Mouse (Mus musculus): ENCODE measurements around the gene Kdm3a.

Gene Kdm3a

DNA sequence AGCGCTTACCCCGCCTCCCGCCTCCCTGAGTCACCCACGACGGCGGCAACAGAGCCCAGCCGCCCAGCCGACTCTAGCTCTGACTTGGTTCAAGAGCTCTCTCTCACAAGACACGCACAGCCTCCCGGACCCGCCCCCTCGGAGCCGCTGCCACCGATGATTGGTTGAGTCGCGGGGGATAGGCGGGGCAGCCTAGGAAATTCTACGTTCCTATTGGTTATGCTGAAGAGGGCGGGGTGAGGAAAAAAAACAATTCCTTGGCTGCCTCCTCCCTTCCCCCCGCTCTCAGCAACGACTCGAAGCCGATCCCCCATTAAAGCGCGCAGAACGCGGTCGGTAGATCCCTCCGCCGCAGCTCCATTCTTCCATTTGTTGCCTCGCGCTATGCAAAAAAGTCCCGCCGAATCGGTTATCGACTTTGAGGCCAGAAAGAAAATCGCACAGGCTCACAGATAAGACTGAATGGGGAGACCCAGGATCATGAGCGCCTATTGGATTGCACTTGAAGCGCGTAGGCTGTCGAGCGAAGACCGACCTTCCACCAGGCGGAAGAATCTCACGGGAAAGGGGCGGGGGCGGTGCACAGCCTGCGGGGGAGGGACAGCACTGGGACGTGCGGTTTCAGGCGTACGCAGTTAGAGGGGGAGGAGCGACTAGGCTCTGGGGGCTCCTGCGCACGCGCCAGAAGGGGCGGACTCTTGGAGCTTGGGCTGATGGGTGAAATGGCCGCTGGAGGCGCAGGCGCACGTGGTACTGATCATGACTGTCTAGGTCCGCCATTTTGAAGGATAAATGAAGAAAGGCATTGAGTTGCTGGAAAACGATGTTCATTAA, at the start of gene Kdm3a:
Kdm3a (minus strand) TSS at position 162 of the 834 bp plus-strand sequence.
- DNase-seq: peak; percentile 100

DNA sequence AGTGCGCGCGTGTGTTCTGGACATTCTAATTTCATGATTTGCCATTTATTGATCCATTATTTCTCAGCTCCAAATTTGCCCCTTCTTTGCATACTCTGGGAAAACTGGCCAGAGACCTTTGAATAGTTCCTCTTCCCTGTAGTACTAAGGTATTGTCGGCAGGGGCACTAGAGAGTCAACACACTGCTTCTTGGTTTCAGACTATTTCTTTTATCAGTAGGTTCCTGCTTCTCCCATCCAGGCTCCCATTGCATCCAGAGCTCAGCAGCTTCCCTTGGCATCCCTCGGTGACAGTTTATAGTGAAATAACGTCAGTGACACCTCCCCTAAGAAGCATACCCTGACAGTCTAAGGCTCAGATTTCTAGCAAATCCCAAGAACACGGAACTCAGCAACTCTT, 46.1 kb upstream of the Kdm3a start:
- DNase-seq: no peak

DNA sequence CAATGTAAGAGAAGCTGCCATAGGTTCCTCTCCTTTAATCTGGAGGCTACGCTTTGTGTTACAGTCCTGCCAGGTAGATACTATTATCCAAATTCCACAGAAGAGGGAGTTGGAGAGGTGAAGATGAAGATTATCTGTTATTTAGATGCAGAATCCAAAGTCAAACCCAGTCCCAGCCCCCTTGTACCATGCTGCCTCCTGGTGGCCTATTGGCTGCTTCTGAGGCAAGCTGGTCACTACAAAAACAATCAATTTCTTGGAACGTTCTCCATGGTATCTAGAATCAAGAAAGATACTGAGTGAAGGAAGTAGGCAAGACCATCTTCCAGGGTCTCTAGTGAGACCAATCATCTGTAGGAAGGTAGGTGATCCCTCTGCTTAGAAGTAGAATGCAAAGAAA, 40.4 kb upstream of the Kdm3a start:
- DNase-seq: no peak

DNA sequence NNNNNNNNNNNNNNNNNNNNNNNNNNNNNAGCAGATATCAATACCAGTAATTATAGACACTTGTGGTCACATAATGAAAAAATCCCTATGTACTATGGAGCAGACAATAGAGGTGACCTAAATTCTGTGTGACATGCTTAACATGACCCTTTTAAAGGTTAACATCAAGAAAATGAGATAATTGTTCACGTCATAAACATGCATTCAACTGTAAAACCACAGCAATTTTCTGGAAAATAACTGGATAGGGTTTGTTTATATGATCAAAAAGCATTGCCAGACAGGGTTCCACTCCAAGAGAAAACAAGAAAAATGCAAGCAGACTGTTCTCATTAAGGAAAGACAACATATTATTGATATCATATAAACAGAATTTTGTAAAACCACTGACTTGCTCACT, 31.7 kb upstream of the Kdm3a start:
- peak; percentile 34 for DNase-seq

DNA sequence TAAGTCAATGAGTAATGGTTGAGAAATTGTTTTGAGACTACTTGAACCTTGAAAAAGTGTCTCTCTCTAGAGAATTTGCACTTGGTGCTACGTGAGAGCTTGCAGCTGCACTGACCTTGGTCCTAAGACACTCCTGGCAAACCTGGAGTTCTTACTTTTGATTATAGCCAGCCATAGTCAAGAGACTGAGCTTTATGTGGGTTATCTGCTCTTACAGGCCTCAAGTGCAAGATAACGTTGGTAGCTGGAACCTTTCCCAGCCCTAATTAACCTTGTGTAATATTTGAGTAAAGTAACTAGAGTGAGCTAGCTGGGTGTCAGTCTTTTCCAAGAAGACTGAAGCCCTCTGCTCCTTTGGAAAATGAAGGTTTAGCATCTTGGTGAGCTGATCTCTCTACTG, 25.5 kb upstream of the Kdm3a start:
- no peak for DNase-seq

DNA sequence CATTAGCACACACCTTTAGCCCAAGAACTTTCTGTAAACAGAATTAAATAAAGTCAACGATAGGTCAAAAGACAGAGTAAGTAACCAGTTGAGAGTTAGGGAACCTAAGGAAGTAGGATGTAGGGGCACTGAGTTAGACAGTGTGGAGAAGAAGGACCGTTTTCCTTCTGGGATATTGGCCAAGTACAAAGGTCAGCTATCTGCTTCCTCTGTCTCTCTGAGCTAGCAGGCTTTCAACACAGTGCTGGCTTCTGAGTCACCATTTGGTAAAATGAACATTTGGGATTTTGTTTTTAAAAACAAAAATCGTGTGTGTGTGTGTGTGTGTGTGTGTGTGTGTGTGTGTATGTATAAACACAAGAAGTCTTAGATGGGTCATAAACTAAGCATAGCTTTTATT, 23.0 kb upstream of the Kdm3a start:
- DNase-seq: no peak

DNA sequence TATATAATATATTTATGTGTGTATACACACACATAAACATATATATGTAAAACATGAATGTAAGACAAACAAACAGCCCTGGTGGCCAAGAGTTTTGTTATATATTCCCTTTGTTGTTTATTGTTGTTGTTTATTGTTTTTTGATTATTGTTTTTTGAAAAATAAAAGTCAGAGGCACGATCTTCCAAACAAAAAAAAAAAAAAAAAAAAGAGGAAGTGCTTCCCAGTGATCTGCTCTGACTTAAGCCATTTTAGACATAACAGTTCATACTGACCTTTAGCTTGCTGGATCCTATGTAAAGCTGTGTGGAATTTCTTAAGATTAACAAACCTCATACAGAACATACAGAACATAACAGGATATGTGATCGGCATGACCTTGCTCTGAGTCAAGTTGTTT, 19.1 kb upstream of the Kdm3a start:
- DNase-seq: no peak

DNA sequence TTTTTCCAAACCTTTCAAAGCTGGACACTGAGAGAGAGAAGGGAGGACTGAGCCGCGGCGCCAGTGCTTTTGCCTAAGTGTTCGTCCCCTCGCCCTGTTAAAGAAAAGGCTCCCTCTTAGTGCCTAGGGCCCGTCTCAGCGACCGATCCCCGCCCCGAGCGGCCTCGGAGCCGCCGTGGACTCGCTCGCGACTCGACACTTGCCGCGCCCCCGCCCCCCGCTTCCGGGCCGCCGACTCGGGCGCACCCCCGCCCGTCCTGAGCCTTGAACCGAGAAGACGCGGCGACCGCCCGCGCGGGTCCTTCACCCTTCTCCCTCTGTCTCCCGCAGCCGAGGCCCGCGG, 333 bp downstream of the Kdm3a start:
- no peak for DNase-seq

DNA sequence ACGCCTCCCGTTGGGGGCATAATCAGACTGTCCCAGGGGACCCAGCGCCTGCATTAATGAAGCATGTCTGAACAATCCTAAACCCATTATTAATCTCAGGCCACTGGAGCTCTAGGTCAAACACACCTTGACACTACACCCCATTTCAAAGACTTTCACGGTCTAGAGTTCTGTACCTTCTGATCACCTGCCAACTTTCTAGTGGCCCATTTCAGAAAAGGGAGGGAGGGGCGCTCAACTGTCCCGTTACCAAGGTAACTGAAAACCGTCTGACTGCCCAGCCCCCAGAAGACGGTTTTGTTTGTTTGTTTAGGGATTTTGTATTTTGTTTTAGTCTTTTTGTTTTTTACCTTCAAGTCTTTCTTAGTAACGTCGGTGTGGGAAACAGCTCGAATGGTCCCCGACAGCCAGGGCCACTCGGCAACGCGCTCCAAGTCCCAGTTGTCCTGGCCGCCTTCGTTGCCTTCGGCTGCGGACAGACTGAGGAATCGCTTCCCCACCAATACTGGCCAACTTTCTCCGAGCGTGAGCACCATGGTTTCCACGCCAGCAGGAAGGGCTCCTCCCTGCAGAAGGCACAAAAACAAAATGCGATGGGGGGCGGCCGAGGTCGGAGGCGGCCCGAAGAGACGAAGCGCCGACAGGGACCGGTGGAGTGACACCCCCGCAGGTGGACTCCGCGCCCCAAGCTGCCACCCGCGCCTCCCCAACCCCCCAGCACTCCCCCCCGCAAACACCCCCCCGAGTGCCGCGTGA, 906 bp downstream of the Kdm3a start:
- DNase-seq: peak; percentile 42

DNA sequence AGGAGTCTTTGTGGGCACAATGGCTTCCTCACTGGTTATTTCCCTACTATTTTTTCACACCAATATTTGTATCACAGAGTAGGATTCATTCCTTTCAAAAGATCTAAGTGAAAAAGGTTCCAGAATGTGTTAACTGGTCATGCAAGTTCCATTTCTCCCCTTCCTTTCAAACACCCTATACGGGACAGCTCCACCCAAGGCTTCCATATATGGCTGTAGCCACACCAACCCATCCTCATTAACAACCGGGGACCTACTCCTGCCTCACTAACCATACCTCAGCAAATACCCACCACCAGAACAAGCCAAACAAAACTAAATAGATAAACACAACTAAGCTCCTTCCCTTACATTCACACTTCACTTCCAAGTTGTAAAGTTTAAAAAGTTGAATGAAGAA, 1.6 kb downstream of the Kdm3a start:
- DNase-seq: no peak

DNA sequence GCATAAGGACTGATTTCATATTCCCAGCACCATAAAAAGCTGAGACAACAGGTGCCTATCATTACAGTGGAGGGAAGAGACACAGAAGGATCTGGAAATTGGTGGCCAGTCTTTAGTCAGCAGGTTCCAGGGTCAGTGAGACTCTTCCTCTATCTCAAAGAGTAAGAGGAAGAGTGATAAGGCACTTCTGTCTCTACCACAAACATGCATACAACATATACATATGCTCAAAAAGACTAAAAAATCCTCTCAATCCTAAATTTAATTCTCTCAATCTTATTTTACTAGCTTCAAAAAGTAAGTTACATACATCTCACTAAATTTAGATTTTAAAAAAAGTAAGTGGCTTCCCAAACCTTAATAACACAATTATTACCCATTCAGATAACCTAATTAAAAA, 5.5 kb downstream of the Kdm3a start:
- DNase-seq: no peak

DNA sequence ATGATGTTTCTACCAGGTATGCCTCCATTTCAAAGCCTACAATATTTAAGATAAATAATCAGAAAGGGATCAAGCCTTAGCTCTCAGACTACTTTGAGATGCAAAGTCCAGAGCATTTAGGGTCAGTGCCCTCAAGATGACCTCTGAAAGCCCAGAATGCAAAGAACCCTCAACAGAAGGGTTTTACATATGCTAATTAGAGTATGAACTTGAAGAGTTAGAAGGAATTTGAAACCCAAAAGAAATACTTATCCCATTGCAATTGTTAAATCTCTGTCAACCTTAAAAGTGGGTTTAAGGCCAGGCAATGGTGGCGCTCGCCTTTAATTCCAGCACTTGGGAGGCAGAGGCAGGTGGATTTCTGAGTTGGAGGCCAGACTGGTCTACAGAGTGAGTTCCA, 6.8 kb downstream of the Kdm3a start:
- DNase-seq: no peak

DNA sequence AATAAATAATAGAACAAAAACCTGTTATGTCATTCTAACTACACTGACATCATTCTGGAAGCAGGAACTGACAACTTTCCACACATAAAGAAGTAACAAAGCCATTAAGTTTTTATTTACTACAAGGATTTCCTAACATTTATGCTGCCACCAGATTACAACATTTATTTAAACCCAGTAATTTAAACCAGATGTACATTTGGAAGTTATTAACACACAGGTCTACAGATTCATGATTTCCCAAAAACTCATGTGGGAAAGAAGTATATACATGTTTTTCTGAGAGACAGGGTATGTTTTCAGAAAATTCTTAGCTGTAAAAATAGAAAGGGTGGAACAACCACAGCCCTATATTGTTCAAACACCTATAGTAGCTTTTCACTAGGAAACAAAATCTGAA, 8.1 kb downstream of the Kdm3a start:
- no peak for DNase-seq

DNA sequence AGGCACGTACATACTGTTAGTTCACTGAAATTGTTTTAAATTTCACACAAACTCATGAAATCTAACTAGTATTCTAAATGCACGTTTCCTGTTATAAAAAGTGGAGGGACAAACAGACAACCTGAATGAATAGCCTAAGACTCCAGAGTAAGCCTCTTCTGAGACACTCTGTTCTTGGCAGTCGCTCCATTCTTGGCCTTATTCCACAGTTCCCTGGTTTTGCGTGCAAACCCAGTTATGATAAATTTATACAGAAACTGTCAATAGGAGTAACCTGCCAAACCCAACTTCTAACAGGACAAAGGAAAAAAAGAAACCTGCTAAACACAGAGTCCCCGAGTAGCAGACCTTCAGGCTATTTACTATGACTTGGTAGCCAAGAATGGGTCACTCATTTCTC, 10.8 kb downstream of the Kdm3a start:
- DNase-seq: no peak

DNA sequence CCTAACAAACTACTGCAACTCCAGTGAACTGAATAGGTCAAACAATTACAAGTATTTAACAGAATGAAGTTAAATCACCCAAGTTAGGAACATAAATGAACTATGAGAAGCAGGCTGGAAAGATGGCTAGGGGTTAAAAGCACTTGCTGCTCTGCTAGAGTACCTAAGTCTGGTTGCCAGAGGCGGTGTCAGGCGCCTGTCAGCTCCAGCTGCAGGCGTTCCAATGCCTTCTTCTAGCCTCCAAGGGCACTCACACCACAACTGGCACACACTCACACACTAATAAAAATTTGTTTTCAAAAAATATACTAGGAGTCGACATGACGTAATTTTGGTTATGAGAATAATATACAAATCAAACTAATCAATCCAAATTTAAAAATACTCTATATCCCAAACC, 11.2 kb downstream of the Kdm3a start:
- no peak for DNase-seq

DNA sequence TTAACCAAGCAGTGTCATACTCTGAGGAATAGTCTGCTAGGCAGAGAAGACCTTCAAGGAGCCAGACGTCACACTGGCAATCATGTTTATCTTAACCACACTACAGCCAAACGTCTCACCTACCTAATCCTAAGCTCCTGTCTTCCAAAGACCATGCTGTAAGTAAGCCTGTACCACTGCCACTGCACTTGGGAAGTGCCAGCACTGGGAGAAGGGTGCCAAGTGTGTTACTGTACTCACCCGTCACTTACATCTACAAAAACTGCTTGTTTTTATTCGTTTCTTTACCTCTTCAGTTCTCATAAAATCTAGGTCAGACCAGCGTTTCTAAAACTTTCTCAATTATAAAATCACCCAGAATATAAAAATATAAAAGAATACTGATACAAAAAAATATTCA, 15.8 kb downstream of the Kdm3a start:
- no peak for DNase-seq

DNA sequence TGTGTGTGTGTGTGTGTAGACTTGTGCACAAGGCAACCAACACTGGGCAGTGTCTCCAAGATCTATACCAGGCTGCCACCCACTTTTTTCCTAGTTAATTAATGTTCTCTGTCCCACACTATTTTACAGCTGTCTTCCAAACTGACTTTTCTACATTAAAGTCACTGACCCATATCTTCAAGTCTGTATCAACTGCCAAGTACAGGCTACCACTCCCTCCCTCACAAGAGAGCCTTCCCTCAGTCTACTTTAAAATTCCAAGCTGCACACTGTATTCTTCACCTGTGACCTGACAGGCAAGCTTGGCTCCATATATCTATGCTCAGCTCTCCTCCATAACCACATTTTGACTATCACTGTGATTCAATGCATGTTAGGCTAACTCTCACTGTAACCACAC, 19.6 kb downstream of the Kdm3a start:
- DNase-seq: no peak

DNA sequence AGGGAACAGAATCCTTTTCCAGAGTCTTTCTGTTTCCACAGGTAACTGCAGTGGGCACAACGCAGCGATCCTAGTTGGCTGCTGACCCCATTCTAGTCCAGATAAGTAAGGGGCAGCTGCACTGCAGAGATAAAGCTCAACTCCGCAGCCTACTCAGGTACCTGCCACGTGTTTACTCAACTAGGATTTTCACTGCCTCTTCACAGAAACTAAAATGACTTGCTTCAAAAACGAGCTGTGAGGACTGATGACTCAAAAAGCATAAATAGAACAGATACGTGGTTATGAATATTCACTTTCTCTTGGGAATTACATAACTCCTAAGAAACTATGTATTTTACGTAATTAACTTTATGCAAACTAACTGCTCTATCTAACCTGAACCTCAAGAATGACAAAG, 22.8 kb downstream of the Kdm3a start:
- DNase-seq: no peak

DNA sequence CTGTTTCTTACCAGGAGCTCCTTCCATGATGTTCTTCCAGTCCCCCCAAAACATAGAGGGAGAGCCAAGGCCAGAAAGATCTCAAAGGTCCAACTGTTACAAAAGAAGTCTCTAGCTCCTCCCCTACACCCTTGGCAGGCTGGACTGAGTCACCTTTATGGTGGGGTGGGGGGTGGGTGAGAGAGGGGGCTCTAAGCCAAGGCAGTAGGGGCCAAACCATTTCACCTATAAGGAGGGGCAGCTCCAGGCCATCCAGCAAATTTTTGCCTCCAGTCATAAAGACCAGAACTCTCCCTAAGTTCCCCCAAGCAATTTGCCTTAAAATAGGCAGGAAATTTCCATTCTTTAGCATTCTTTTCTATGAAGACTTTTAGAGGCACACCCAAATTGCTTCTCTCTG, 23.8 kb downstream of the Kdm3a start:
- no peak for DNase-seq

DNA sequence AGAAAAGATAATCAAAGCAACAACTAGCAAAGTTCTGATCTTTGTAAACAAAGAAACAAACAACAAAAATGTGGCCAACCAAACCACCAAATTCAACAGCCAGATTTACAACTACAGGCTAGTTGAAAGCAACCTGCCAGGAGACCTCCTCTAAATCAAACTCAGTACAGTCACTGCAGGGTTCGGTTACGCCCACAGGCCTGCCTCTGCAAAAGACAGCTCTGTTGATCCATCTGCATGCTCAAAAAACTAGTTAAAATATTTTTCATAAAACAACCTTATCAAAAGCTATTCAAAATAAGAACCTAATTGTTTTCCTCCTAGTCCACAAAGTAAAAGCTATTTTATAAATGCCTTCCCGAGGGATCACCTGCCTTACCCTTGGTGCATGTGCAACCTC, 25.0 kb downstream of the Kdm3a start:
- no peak for DNase-seq

DNA sequence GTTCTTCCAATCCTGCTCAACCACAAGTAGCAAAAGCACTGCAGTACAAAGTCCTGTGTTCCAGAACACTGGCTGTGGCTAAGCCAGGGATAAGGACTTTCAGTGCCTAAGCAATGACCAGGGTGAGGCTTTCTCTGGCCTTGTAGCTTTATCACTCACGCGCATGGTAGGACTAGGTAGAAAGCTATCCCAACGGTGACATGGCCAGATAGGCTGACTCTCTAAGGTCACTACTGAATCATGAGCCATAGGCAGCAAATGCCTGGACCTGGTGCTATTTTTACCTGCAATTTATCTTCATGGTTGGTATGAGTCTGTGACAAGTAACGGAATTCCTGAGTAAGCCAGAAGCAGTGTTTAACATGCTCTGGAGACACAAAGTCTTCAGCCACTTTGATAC, 42.6 kb downstream of the Kdm3a start:
- no peak for DNase-seq

DNA sequence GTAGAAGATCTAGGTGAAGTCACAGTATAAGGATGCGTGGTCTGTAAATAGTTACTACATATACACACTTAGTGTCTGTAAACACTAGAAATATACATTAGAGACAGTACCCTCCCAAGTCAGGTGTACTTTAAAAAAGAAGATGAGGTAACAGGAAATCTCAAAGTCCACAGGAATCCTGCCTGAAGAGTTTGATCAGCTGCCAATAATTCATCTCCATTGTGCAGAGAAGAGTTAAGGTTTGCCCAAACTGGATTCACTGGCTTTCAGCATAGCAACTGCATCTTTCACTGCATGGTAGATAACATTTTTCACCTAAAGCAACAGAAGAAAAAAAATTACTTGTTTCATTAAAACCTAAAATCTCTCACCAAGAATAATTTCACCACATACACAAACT, 43.4 kb downstream of the Kdm3a start:
- DNase-seq: no peak

DNA sequence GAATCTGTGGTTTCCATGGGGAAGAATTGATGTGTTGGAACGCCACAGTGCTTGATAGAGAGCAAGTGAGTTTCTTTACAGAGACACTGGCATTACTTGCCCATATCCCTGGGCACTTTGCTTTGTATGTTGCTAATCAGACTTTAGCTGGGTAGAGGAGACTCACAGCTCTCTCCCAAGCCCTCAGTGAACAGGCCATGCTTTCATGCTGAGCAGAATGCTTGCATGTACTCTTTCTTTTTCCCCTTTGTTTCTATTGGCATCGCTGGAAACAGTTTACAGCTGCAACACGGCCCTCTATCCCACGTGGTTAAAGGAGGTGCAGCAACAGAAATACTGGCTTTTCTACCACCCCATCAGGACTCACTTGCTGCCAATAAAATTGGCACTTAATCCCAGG, 49.6 kb downstream of the Kdm3a start:
- no peak for DNase-seq

DNA sequence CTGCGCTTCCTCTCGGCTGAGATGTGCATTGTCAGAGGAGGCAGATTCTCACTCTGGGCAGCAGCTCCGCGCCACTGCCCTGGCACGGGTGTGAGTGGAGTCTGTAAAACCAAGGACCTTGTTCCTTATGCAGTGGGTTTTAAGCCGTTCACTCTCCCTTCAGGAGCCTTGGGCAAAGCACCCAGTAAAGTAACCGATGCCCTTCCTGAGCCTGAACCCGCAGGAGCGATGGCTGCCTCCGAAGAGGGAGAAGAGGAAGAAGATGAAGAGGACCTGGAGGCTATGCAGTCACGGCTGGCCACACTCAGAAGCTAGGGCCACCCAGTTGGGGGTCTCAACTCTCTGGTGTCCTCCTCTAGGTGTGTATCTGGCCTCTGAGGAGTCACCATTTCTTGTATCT, 53.3 kb downstream of the Kdm3a start:
- DNase-seq: no peak

DNA sequence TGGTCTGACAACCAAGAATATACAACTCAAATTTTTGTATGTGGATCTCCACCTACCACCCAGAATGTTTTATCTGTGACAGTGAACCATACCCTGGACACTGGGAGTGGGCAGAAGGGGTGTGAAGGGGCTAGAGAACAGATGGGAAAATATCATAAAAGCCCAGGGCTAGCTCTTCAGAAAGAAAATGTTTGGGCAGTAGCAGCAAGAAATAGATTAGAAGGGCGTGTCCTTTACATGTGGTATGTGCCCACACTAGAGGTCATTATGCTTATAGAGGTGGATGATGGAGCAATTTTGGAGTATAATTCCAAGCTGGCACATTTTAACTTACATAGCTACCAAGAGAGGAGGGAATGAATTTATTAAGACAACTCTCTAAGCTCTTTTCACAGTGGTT, 57.4 kb downstream of the Kdm3a start:
- no peak for DNase-seq
